Mouse (Mus musculus): ENCODE data around the gene Tgm3.

The Tgm3 gene

DNA sequence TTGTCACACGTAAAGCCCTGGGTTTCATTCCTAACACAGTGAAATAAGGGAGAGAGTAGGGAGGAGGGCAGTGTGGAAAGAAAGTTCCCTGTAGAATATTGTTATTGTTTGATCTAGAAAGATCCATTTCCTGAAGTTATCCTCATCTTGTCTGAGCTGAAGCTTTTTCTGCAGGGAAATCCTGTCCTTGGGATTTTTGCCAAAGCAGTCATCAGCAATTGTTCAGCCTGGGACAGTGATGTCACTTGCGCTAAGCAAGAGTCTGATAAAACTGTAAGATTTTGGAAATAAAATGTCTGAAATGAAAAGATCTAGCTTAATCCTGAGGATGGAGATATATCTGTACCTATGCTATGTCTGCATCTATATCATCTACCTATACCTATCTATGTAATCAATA lies 58.2 kb downstream of the Tgm3 start:
- in situ Hi-C loops (cut with MboI): no loop called here
